Mouse (Mus musculus): ENCODE measurements around the gene Psma2. TPM values are rescaled to one million over a fixed set of nuclear protein-coding genes. Genes with fewer than 3 reads are reported as not detected.

Gene Psma2
- total RNA-seq, 2 experiments from 2014 or later: 62.3 to 66.1 TPM

DNA sequence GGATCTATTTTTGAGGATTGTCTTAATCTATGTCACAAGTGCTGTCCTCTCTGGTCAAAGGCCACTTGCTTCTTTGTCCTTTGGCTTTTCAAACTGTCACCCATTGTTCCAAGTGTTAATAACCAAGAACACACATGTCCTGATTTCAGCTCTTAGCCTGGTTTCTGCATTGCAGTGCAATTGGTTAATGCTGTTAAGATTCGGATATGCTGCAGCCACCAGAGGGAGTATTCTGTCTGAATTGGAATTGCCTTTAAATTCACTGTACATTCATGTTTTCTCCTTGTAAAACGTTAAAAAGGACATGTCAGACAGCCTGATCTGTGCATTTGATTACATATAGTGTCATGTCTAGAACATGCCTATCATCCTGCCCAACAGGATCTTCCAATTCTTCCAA is 57.3 kb downstream of the Psma2 start:
- DNase-seq (ENCODE audit: low spot score in 2 of 2): peak; percentile 15 to 46
- TF ChIP-seq CTCF (conservative IDR thresholded peaks at IDR 0.05): peak; percentile 87
- Histone ChIP-seq H3K4me3 (no peak overlapping the region), H3K27ac (no peak overlapping the region)

DNA sequence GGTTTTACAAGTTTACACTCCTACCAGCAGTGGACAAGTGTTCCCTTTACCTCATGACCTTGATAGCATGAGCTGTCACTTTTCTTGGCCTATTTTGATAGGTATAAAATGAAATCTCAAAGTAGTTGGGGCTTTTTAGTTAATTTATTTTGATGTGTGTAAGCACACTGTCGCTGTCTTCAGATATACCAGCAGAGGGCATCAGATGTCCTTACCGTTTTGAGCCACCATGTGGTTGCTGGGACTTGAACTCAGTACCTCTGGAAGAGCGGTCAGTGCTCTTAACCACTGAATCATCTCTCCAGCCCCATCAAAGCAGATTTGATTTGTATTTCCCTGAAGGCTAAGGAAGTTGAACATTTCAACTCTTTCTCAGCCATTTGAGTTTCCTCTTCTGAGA is 75.9 kb downstream of the Psma2 start:
- H3K27ac ChIP-seq: no peak overlapping the region

DNA sequence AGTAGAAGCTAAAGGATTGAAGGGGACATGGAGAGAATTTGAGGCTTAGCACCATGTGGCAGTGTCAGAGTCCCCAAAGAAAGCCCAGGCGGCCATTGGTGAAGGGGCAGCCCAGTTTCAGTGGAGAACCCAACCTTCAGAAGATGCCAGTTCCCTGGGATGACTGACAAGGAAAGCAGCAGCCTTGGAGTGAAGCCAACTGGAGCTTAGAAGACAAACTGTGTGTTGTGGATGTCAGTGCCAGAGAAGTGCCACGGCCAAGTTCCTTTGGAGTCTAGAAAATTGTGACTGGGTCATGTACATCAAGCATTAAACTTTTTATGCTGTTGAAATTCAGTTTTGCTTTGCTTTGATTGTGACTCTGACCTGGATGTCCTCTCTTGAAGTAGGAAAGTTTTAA is 103.8 kb downstream of the Psma2 start:
- TF ChIP-seq CTCF (conservative IDR thresholded peaks at IDR 0.05): no peak
- DNase-seq (ENCODE audit: low spot score in 2 of 2): no peak
- Histone ChIP-seq H3K4me3 (no peak overlapping the region), H3K27ac (no peak overlapping the region)

More for the DNA sequence above, 75.9 kb downstream of the Psma2 start:
- no peak for DNase-seq (ENCODE audit: low spot score in 2 of 2)
- TF ChIP-seq CTCF (conservative IDR thresholded peaks at IDR 0.05): peak; percentile 54
- no peak overlapping the region for H3K4me3 ChIP-seq

DNA sequence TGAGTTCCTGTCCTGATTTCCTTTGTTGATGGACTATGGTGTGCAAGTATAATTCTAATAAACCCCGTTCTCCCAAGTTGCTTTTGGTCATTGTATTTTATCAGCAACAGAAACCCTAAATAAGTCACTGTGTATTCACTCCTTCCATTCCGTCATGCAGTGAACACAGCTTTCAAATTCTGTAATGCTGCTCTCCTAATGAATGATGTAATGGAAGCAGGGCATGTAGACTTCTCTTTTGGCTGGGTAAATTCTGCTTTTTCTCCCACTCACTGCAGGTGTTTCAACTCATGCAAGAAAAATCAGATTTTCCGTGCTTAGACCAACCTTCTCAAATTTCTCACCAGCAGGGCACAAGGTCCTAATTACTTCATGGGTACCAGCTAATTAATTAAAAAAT is 104.7 kb downstream of the Psma2 start:
- no peak for DNase-seq (ENCODE audit: low spot score in 2 of 2)
- TF ChIP-seq CTCF (conservative IDR thresholded peaks at IDR 0.05): no peak
- H3K27ac ChIP-seq: no peak overlapping the region

More for the DNA sequence above, 104.7 kb downstream of the Psma2 start:
- H3K4me3 ChIP-seq: no peak overlapping the region

Other genes with a start within 250 kb of the Psma2 start
- gene Hecw1, start 90.0 kb upstream of the Psma2 start, total RNA-seq (2021): 10 to 100 TPM; 65.4 to 68.6 TPM
- 10 to 100 TPM; 29.6 to 35.6 TPM for gene Mrpl32, start 75 bp upstream of the Psma2 start, total RNA-seq (2021)
- 10 to 100 TPM; 20.3 to 20.4 TPM for gene AW209491, start 16.9 kb downstream of the Psma2 start, total RNA-seq (2021)